Mouse (Mus musculus): Measurements from ENCODE around the gene Zfp119b. TPM values are rescaled to one million over a fixed set of nuclear protein-coding genes. Genes with fewer than 3 reads are reported as not detected.
A peak's percentile ranks its signal among the peaks of the same experiment; 100 is the strongest.
"Not testable (repeated sequence)": the region's sequence is repeated elsewhere in the genome, so short reads cannot be mapped to it uniquely, and the experiment has no call there.

The Zfp119b gene
- polyA plus RNA-seq, 1 experiment from 2014 or later = 11.0 TPM

DNA sequence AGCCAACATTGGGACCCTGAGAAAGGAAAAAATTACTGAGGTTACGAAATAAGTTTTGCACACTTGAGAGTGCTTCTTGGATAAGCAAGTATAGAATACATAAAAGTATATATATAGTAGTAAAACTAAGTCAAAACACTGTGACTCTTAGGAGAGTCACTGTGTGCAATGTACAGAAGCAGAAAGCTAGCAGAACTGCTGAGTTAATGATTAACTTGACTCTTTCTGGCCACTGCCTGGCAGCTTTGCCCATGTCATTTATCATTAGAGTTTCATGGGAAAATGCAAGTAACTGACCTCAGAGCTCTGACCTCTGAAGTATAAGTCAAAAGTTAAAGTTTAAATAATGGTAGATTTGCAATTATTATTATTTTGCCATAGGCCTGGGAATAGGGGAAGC, 45.6 kb downstream of the Zfp119b start:
- no peak overlapping the region for H3K9ac ChIP-seq (replicated peaks; ENCODE audit: low read depth)
- ATAC-seq (no peak), DNase-seq (ENCODE audit: low spot score) (peak; percentile 37)
- no peak overlapping the region for H3K27ac ChIP-seq (ENCODE audit: low read length)
- 69% methylated on average over 1 of the region's 1 CpGs for WGBS
- no peaks in the 10 kb centered on the region for H3K27me3 ChIP-seq (replicated peaks; ENCODE audit: insufficient read depth, low read length)
- TF ChIP-seq EP300 (IDR thresholded peaks at IDR 0.05) (no peak), CTCF (IDR thresholded peaks at IDR 0.05) (no peak)
- no peaks in the 10 kb centered on the region for H3K9me3 ChIP-seq (ENCODE audit: low read length)
- H3K4me3 ChIP-seq (ENCODE audit: low read depth, low read length) = no peak overlapping the region
- H3K36me3 ChIP-seq (ENCODE audit: insufficient read depth, low read length) = no peaks in the 10 kb centered on the region
- H3K4me2 ChIP-seq (replicated peaks; ENCODE audit: low read depth, low read length) = no peak overlapping the region
- H3K4me1 ChIP-seq (ENCODE audit: insufficient read depth, low read depth, low read length) = no peaks in the 10 kb centered on the region

DNA sequence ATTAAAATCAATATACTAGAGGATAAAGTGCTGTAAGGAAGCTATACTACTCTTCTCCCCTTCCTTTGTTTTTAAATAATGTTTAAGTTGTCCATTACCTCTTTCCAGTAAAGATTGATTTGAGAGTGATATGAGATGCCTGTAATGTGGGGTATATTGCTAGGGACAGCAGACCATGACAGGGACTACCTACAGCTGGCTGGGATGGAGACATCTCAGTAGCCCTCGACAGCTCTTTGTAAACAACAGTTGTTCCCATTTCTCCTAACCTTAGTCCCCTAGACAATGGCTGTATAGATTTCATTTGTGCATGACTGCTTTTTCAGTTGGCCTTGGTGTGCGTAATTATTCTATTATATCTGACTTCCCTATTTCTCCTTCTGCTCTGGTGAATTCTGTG, 46.2 kb downstream of the Zfp119b start:
- H3K4me2 ChIP-seq (replicated peaks; ENCODE audit: low read depth, low read length) = no peak overlapping the region
- no peak overlapping the region for H3K9ac ChIP-seq (replicated peaks; ENCODE audit: low read depth)
- no peak overlapping the region for H3K27ac ChIP-seq (ENCODE audit: low read length)
- no peaks in the 10 kb centered on the region for H3K27me3 ChIP-seq (replicated peaks; ENCODE audit: insufficient read depth, low read length)
- H3K36me3 ChIP-seq (ENCODE audit: insufficient read depth, low read length) = no peaks in the 10 kb centered on the region
- TF ChIP-seq EP300 (IDR thresholded peaks at IDR 0.05) (no peak), CTCF (IDR thresholded peaks at IDR 0.05) (no peak)
- no peak for ATAC-seq
- no peaks in the 10 kb centered on the region; the same call in 1 of the 2 replicates for H3K9me3 ChIP-seq (ENCODE audit: low read length)
- H3K4me3 ChIP-seq (ENCODE audit: low read depth, low read length) = no peak overlapping the region
- 69% methylated on average over 2 of the region's 2 CpGs for whole genome bisulfite sequencing
- H3K4me1 ChIP-seq (ENCODE audit: insufficient read depth, low read depth, low read length) = no peaks in the 10 kb centered on the region
- no peak for DNase-seq (ENCODE audit: low spot score)

DNA sequence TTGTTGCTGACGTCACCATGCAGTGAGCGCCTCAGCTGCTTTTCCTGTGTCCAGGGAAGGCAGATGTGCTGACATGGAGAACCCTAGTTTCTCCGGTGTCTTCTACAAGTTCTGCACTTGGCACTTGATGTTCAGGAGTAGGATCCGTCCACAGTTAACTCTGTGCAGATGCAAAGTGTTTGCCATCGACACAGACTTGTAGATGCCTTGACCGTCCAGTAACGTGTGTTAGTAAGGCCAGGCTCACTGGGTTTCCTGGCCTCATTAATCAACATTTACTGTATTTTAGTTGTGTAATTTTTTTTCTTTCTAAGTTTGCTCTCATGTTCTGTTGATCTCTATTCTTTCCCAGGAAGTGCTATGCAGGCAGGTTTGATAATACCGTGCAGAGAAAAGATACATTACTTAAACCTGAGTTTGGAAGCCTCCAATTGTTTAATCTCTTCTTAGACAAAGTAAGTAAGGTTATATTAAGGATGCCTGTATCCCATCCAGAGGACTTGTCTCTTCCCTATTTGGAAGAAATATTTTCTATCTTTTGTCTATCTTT, 56.8 kb downstream of the Zfp119b start:
- DNase-seq (ENCODE audit: low spot score) = peak; percentile 13
- H3K36me3 ChIP-seq (ENCODE audit: insufficient read depth, low read length); H3K4me1 ChIP-seq (ENCODE audit: insufficient read depth, low read depth, low read length); H3K27me3 ChIP-seq (replicated peaks; ENCODE audit: insufficient read depth, low read length); H3K9ac ChIP-seq (replicated peaks; ENCODE audit: low read depth); ATAC-seq; H3K9me3 ChIP-seq (ENCODE audit: low read length): not testable (repeated sequence)
- H3K4me3 ChIP-seq (ENCODE audit: low read depth, low read length) = peak overlapping the region; percentile 40
- peak overlapping the region; percentile 66 for H3K27ac ChIP-seq (ENCODE audit: low read length)
- WGBS = 7% methylated on average over 5 of the region's 8 CpGs
- peak overlapping the region; percentile 47 for H3K4me2 ChIP-seq (replicated peaks; ENCODE audit: low read depth, low read length)

Other genes with a start within 250 kb of the Zfp119b start
- gene Pot1b, start 236.9 kb downstream of the Zfp119b start, polyA plus RNA-seq (2015; fragmentation: Nextera tagmentation; extraction: Ambion mirVana) = 5.0 and 5.5 TPM in 2 replicates
- 0.84 and 0.93 TPM in 2 replicates for gene Adgre4, start 199.5 kb downstream of the Zfp119b start, polyA plus RNA-seq (2015; fragmentation: Nextera tagmentation; extraction: Ambion mirVana)
- gene Zfp119a, start 70.6 kb downstream of the Zfp119b start, polyA plus RNA-seq (2015; fragmentation: Nextera tagmentation; extraction: Ambion mirVana) = 10.5 and 11.6 TPM in 2 replicates
- 10.9 and 11.1 TPM in 2 replicates for gene Zfp959, start 57.4 kb downstream of the Zfp119b start, polyA plus RNA-seq (2015; fragmentation: Nextera tagmentation; extraction: Ambion mirVana)
- 3.1 and 3.3 TPM in 2 replicates for gene Ebi3, start 3.1 kb upstream of the Zfp119b start, polyA plus RNA-seq (2015; fragmentation: Nextera tagmentation; extraction: Ambion mirVana)
- gene Yju2, start 9.6 kb upstream of the Zfp119b start, polyA plus RNA-seq (2015; fragmentation: Nextera tagmentation; extraction: Ambion mirVana) = 16.8 and 19.2 TPM in 2 replicates
- gene Shd, start 21.0 kb upstream of the Zfp119b start, polyA plus RNA-seq (2015; fragmentation: Nextera tagmentation; extraction: Ambion mirVana) = 3.1 and 3.4 TPM in 2 replicates
- gene Fsd1, start 37.0 kb upstream of the Zfp119b start, polyA plus RNA-seq (2015; fragmentation: Nextera tagmentation; extraction: Ambion mirVana) = 0.36 and 0.37 TPM in 2 replicates
- 49.1 and 57.4 TPM in 2 replicates for gene Stap2, start 56.1 kb upstream of the Zfp119b start, polyA plus RNA-seq (2015; fragmentation: Nextera tagmentation; extraction: Ambion mirVana)
- 38.5 and 45.0 TPM in 2 replicates for gene Mpnd, start 56.2 kb upstream of the Zfp119b start, polyA plus RNA-seq (2015; fragmentation: Nextera tagmentation; extraction: Ambion mirVana)
- 97.1 and 105 TPM in 2 replicates for gene Sh3gl1, start 87.1 kb upstream of the Zfp119b start, polyA plus RNA-seq (2015; fragmentation: Nextera tagmentation; extraction: Ambion mirVana)
- 3.0 and 3.2 TPM in 2 replicates for gene Chaf1a, start 90.9 kb upstream of the Zfp119b start, polyA plus RNA-seq (2015; fragmentation: Nextera tagmentation; extraction: Ambion mirVana)
- 59.7 and 60.4 TPM in 2 replicates for gene Ubxn6, start 125.5 kb upstream of the Zfp119b start, polyA plus RNA-seq (2015; fragmentation: Nextera tagmentation; extraction: Ambion mirVana)
- gene Hdgfl2, start 130.1 kb upstream of the Zfp119b start, polyA plus RNA-seq (2015; fragmentation: Nextera tagmentation; extraction: Ambion mirVana) = 58.4 and 61.7 TPM in 2 replicates
- 0.05 and 0.08 TPM in 2 replicates for gene Plin4, start 160.3 kb upstream of the Zfp119b start, polyA plus RNA-seq (2015; fragmentation: Nextera tagmentation; extraction: Ambion mirVana)
- gene Plin5, start 168.1 kb upstream of the Zfp119b start, polyA plus RNA-seq (2015; fragmentation: Nextera tagmentation; extraction: Ambion mirVana) = 3.2 and 4.3 TPM in 2 replicates
- 36.3 and 50.6 TPM in 2 replicates for gene Lrg1, start 172.5 kb upstream of the Zfp119b start, polyA plus RNA-seq (2015; fragmentation: Nextera tagmentation; extraction: Ambion mirVana)
- gene Sema6b, start 190.8 kb upstream of the Zfp119b start, polyA plus RNA-seq (2015; fragmentation: Nextera tagmentation; extraction: Ambion mirVana) = 0.88 and 1.0 TPM in 2 replicates
- 4.7 and 5.6 TPM in 2 replicates for gene Tnfaip8l1, start 213.0 kb upstream of the Zfp119b start, polyA plus RNA-seq (2015; fragmentation: Nextera tagmentation; extraction: Ambion mirVana)
- 67.2 and 71.2 TPM in 2 replicates for gene Mydgf, start 234.4 kb upstream of the Zfp119b start, polyA plus RNA-seq (2015; fragmentation: Nextera tagmentation; extraction: Ambion mirVana)